Mouse (Mus musculus): ENCODE measurements around the gene Gatb. TPM values are rescaled to one million over a fixed set of nuclear protein-coding genes. Genes with fewer than 3 reads are reported as not detected.

The Gatb gene
- total RNA-seq, 2 experiments from 2014 or later: 13.6 to 13.8 TPM

DNA sequence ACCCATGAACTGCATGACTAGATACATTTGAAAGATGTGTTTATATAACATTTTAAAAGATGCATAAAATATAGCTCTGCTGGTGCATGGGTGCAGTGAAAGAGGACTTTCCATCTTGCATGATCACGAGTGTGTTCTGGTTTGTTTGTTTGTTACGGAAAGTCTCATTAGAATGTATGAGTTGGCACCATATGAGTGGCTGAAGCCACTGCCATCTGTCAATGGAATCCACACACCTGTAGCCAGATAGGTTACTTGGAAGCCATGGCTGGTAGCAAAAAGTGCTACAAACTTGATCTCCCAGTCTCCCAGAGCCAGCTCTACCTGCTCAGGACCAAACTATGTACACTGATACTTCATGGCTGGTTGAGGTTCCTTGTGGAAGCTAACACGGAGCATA is 81.6 kb downstream of the Gatb start:
- DNase-seq: no peak

DNA sequence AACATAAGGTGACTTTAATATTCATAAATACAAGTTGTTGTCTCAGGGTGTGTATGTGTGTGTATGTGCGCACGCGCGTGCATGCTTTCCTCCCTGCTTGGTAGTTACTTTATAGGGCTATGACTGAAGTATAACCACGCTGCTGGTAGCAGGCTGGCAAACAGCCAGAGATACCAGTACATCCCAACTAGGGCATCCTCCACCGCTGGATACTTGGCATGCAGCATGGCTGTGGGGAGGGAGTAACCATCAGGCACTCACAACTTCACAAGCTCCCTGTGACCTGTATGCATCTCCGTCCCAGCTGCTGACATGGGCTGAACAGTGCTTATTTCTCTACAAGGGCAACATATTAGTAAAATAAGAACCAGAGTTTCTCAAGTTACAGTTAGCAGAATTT is 85.8 kb downstream of the Gatb start:
- DNase-seq: no peak

- DNase-seq: no peak
Observed at GRCm38 (mm10) chr3:85661926-85662813, 88.3 kb downstream of the Gatb start.

DNA sequence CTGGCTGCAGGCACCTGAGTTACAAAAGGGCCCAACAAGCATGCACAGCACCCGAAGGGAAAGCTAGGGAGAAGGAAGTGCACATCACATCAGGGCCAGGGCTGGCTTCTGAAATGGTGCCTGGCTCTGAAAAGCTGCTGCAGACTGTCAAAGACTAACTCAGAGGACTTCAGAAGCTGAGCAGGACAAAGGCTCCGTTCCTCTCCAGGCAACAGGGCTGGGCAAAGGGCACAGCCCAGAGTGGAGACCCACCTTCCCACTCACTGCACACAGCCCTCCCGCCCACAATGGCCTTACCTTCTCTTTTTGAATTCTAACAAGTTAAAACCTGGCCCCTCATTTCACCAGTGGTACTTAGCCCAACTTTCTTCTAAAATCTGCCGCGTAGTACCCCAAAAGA is 89.9 kb downstream of the Gatb start:
- DNase-seq: no peak

- no peak for DNase-seq
Observed at GRCm38 (mm10) chr3:85664591-85665171, 90.8 kb downstream of the Gatb start.

- no peak for DNase-seq
Observed at GRCm38 (mm10) chr3:85666166-85666565, 92.2 kb downstream of the Gatb start.

GRCm38 (mm10) chr3:85666736-85667135 is 92.8 kb downstream of the Gatb start:
- DNase-seq: no peak

DNA sequence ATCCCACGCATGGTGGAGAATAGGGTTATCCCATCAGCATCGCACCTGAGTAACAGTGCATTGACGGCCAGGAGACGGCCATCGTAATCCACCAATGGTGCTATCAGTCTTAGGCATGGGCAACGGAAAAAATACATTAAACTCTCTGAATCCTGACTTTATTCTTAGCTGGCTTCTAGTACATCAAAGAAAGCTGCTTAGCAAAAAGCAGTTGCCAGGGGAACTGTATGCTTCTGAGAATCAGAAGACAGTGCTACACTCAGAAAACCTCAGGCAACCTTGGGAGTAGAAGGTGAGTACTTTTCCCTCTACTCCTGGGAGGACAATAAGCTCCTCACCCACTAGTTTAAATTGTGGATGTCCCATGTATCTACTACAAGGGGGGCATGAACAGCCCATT is 93.8 kb downstream of the Gatb start:
- no peak for DNase-seq

- DNase-seq: no peak
Observed at GRCm38 (mm10) chr3:85669844-85670243, 95.9 kb downstream of the Gatb start.

- DNase-seq: no peak
Observed at GRCm38 (mm10) chr3:85677133-85677532, 103.2 kb downstream of the Gatb start.

- no peak for DNase-seq
Observed at GRCm38 (mm10) chr3:85677952-85678351, 104.0 kb downstream of the Gatb start.

DNA sequence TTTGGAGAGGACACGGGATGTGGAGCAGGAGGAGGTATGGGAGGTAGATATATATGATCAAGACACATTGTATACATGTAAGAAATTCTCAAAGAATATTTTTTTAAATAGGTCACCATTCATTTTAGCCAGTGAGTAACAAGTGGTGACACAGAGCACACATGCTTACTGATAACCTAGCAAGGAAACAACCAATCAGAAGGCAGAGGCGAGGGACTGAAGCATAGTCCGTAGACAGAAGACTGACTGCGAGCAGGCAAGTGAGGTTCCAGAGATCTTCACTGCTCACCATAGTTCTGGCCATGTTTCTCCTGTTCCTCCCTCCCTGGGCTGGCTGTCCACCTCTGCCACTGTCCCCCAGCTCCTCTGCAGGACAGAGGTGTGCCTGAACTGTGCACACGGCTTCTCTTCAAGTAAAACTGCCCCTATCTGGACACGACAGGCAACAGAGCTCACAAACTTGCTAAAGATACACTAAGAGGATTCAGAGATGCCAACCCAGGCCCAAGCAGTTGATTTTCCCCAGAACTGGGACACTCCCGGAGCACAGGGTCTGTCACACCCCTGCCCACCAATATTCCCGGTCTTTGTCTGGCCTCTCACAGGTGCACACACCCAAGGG is 105.5 kb downstream of the Gatb start:
- no peak for DNase-seq

GRCm38 (mm10) chr3:85679960-85680359 is 106.0 kb downstream of the Gatb start:
- no peak for DNase-seq

DNA sequence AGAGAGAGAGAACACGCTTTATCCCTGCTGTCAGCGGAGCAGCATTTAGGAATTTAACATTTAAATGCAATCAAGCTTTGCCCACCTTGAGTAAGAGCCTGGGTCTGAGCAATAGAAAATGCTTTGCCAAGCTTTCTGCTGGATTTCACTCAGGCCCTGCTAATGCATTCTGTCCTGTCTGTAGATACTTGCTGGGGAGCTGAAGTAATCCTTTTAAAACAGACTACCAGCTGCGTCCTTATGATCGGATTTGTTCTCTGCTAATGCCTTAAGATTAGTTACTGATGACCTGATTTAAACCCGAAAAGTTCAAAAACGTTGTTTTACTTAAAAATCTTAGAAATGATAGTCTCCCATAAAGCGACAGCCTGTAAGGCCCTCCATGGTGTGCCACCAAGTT is 107.2 kb downstream of the Gatb start:
- DNase-seq: no peak

GRCm38 (mm10) chr3:85683618-85684017 is 109.7 kb downstream of the Gatb start:
- DNase-seq: no peak

DNA sequence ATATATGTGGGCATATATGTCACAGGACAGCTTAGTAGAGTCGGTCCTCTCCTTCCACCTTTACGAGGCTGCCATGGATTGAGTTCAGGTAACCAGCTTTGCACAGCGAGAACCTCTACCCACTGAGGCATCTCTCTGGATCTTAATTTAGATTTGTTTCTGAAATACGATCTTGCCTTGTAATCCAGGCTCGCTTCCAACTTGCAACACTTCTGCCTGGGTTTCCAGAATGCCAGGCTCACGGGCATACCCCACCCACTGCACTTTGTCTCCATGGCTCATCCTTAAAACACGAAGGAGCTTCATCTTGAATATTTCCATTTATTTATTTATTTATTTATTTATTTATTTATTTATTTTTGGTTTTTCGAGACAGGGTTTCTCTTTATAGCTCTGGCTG is 111.4 kb downstream of the Gatb start:
- DNase-seq: no peak

GRCm38 (mm10) chr3:85688341-85688740 is 114.4 kb downstream of the Gatb start:
- no peak for DNase-seq

- no peak for DNase-seq
Observed at GRCm38 (mm10) chr3:85691134-85691533, 117.2 kb downstream of the Gatb start.

DNA sequence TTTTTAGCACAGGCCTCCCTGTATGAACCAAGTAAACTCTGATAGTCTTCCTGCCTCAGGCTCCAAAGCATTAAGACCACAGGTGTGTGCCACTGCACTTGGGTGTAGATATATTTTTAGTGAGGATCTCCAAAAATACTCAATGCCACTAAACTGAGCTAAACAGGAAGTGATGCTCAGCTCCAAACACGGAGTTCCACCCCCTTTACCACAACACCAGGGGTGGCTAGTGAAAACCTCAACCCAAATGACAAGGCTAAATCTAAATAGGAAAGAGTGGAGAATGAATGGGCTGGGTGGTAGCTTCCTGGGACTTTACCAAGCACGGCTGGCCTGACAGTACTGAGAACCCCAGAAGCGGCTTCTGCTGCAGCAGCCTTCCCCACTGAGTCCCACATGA is 119.1 kb downstream of the Gatb start:
- no peak for DNase-seq

GRCm38 (mm10) chr3:85695056-85695455 is 121.1 kb downstream of the Gatb start:
- no peak for DNase-seq

- no peak for DNase-seq
Observed at GRCm38 (mm10) chr3:85698496-85698895, 124.6 kb downstream of the Gatb start.

GRCm38 (mm10) chr3:85703141-85703882 is 129.4 kb downstream of the Gatb start:
- DNase-seq: no peak

Data from gastrocnemius, postnatal 10 days (tissue).